Mouse (Mus musculus): ENCODE measurements around the gene Gm1113. TPM values are rescaled to one million over a fixed set of nuclear protein-coding genes. Genes with fewer than 3 reads are reported as not detected.
A peak's percentile ranks its signal among the peaks of the same experiment; 100 is the strongest.

Gm1113 gene
- total RNA-seq (2021): not detected

- DNase-seq (ENCODE audit: extremely low spot score in 1 of 2, low spot score in 1 of 2): no peak
These were observed at the start of gene Gm1113 for GRCm38 (mm10) chr9:35518169-35518568. Gene Gm1113 (minus strand): TSS chr9:35518269.

DNA sequence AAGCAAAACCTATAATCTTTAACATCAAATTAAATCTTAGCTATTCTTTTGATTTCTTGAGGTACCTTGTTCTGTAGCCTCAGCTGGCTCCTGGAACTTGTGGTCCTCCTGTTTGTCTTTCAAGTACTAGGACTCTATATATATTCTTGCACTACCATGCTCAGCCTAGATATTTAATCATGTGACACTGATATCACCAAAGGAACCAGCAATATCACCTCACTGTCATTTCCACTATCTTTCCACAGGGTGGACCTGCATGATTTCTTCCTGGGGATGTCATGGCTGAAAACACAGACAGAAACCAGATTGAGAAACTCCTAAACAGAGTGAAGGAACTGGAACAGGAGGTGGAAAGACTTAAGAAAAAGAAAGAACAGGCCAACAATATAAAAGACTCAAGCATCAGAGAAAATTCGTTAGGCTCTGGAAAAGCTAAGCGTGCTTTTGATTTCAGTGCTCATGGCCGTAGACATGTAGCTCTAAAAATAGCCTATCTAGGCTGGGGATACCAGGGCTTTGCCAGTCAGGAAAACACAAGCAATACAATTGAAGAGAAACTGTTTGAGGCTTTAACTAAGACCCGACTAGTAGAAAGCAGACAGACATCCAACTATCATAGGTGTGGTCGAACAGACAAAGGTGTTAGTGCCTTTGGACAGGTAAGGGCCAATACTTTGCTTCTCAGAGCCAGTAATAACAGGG, 46.6 kb upstream of the Gm1113 start:
- no peak for DNase-seq (ENCODE audit: extremely low spot score in 1 of 2, low spot score in 1 of 2)

GRCm38 (mm10) chr9:35561583-35561982, 43.5 kb upstream of the Gm1113 start:
- DNase-seq (ENCODE audit: extremely low spot score in 1 of 2, low spot score in 1 of 2): no peak

GRCm38 (mm10) chr9:35561076-35561475, 43.0 kb upstream of the Gm1113 start:
- DNase-seq (ENCODE audit: extremely low spot score in 1 of 2, low spot score in 1 of 2): no peak

DNA sequence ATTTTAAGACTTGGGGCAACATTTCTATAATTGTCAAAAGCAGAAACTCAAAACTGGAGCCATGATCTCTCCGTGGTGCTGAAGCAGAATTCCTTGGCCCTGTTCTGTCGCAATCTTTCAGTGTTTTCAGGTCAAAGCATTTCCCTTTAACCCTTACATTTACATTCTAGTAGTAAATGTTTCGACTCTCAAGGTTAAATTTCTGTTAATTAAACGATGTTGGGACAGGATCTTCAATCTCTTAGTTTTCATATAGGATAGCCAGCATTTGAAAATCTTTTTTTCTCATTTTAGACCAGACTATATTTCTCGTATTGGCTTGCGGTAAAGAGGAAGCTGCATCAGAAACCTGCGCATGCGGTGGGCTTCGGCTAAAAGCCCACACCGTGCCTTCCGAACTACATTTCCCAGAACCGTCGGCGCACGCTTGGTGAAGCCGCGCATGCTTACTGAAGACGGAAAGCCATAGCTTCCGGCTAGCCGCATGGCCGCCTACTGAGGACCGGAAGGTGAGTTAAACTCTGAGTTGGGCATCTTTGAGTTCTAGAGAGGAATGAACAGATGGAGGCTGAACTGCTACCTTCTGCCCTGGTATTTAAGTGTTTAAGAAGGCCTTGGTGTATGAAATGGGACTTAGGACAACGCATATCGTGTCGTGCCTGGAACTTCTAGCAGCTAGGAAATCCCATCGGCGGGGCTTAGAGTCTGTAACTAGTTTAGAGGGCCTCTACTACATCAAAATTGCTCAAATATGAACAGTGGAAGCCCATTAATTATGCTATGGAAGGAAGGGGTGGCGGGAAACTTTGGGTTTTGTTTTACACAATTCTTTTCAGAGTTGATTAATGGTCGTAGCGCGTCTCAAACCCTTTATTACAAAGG, 41.2 kb upstream of the Gm1113 start:
- peak; percentile 67 to 68 for DNase-seq (ENCODE audit: extremely low spot score in 1 of 2, low spot score in 1 of 2)

DNA sequence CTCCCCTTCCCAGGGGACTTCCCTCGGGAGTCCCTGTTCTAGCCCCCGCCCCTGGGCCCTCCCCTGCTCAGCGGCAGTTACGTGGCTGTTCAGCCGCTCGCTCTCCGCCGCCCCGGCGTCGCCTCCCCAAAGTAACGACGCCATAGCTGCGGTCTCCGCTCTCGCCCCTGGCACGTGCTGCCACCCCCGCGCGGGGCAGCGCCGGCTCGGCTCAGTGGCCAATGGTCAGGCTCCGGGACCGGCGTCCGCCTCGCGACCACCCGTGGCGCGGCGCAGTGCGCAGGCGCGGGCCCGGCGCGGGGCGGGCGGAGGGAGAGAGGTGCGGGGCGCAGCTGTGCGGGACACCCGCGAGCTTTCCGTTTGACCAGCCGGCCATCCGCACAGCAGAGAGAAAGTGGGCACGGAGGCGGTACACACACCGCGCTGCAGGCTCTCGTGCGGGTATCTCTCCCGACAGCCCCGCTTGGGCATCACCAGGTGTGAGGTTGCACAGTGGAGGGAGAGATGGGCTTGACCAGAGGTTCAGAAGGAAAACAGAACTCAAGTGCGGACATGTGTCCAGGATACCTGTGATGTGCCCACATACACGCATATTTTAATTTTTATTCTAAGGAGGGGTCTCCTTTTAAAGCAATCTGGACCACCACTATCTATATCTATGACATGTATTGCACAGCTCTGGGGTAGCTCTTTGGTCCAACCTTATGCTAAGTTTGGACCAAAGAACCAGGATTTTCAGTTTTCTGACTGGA, 40.4 kb upstream of the Gm1113 start, which contains the start of the genes Ddx25 and Pus3:
TSS of gene Ddx25 (minus strand) at position 272 of the 752 bp plus-strand sequence.
TSS of gene Pus3 (plus strand) at position 339 of the 752 bp plus-strand sequence.
- peak; percentile 55 to 76 for DNase-seq (ENCODE audit: extremely low spot score in 1 of 2, low spot score in 1 of 2)

DNA sequence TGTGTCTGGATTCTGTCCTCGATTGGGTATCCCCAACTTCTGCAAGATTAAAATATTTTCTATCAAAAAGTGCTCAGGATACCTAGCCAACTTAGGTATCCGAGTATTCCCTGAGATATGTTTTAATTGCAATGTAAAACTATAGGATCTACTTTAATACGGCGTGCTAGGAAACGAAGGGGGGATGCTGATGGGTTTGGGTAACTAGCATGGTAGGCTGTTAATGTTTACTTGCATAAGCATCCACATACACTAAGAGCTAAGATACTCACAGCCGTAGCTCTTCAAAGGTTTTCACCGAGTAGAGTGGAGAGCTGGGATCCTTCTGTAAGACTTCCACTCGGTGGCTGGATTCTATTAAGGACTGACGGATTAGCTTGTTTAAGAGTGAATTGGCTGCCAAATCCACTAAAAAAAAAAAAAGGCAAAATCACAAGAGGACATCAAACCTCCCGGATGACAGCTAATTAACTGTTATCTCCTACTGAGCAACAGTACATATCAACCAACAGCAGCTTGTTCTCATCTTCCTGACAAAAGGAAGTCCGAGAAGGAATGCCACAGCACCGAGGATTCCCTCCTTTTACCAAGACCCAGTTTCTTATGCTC, 38.5 kb upstream of the Gm1113 start:
- DNase-seq (ENCODE audit: extremely low spot score in 1 of 2, low spot score in 1 of 2): no peak

GRCm38 (mm10) chr9:35548455-35548854, 30.4 kb upstream of the Gm1113 start:
- no peak for DNase-seq (ENCODE audit: extremely low spot score in 1 of 2, low spot score in 1 of 2)

GRCm38 (mm10) chr9:35546745-35547144, 28.7 kb upstream of the Gm1113 start:
- no peak for DNase-seq (ENCODE audit: extremely low spot score in 1 of 2, low spot score in 1 of 2)

- DNase-seq (ENCODE audit: extremely low spot score in 1 of 2, low spot score in 1 of 2): no peak
These were observed 27.6 kb upstream of the Gm1113 start for GRCm38 (mm10) chr9:35545704-35546103.

DNA sequence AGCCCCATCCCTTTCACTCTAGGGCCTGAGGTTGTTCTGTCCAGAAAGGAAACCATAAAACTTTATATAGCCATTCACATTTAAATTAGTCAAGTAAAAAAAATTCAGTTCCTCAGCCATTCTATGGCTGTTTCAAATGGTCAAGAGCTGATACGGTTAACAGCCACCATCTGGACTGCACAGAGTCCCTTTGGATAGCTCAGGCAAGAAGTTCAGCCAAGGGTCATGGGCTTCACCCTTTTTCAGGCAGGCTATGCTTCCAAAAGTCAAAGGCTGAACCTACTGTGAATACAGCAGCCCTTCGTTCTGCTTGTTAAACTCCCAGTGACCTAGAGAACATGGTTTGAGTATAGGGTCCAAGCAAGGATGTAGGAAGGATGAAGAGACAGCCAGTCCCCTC, 26.6 kb upstream of the Gm1113 start:
- no peak for DNase-seq (ENCODE audit: extremely low spot score in 1 of 2, low spot score in 1 of 2)

DNA sequence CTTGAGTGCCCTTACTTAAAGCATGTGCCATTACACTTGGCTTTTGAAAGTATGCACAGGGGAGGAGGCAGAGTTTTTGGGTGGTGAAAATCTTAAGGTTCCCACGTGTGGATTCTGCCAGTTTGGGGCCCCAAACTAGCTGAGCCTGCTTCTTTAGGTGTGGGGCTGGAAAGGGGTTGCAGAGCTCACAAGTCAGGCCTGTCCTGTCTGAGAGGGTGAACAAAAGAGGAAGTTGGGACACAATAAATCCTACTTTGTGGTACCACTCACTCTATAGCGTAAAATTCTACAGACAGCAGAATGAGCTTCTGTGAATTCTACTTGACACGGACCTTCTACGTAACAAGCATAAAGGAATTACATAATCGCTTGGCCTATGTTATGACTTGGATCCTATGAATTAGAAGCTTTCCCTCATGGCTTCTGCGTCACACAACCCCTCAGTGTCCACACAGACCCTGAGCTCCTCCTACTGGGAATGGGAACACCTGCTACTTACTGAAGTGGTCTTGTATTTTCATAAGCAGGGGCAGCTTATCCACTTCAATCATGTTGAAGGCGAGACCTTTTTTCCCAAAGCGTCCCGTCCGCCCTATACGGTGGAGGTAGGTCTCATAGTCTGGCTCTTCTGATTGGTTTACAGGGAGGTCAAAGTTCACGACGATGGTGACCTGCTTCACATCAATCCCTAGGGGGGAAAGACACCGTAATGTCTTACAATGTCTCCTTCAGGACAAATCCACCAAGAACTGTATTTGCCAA, 25.2 kb upstream of the Gm1113 start:
- no peak for DNase-seq (ENCODE audit: extremely low spot score in 1 of 2, low spot score in 1 of 2)

- DNase-seq (ENCODE audit: extremely low spot score in 1 of 2, low spot score in 1 of 2): no peak
These were observed 23.9 kb upstream of the Gm1113 start for GRCm38 (mm10) chr9:35541941-35542340.

DNA sequence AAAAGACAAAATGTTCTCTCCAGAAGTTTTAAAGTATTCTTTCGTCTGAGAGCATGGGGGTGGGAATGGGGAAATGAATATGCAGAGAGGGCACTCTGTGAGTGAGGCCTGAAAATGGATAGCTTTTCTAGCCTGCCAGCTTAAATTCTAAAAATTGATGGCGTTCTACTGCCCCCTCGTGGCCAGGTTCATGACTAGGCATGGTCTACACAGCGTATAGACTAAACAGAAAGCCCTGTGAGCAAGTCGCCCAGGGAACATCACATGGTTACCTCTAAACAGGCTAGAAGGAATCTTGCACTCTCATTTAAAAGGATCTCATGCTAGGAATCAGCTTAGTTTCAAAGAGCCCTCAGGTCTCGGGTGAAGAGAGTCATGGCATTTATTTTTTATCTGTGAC, 23.4 kb upstream of the Gm1113 start:
- DNase-seq (ENCODE audit: extremely low spot score in 1 of 2, low spot score in 1 of 2): peak; percentile 73 to 95

DNA sequence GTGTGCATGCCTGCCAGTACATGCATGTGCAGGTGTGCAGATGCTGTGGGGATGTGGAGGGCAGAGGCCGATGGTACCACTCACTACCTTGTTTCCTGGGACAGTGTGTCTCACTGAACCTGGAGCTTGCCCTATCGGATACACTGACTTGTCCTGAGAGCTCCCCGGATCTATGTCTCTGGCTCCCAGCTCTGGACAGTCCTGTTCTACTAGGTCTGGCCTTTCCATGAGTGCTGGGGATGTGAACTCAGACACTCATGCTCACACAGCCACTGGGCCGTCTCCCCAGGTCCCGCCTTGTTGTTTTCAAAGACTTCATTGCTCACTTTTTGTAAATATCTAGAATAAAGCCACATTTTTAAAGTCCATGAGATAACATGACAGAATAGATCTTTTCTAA, 23.0 kb upstream of the Gm1113 start:
- no peak for DNase-seq (ENCODE audit: extremely low spot score in 1 of 2, low spot score in 1 of 2)

GRCm38 (mm10) chr9:35539001-35539750, 21.1 kb upstream of the Gm1113 start:
- no peak for DNase-seq (ENCODE audit: extremely low spot score in 1 of 2, low spot score in 1 of 2)

- DNase-seq (ENCODE audit: extremely low spot score in 1 of 2, low spot score in 1 of 2): no peak
These were observed 17.8 kb upstream of the Gm1113 start for GRCm38 (mm10) chr9:35535876-35536275.

- peak in 1 of 2 experiments; percentile 62 for DNase-seq (ENCODE audit: extremely low spot score in 1 of 2, low spot score in 1 of 2)
These were observed 17.0 kb upstream of the Gm1113 start for GRCm38 (mm10) chr9:35535110-35535509.

GRCm38 (mm10) chr9:35533266-35533665, 15.2 kb upstream of the Gm1113 start:
- DNase-seq (ENCODE audit: extremely low spot score in 1 of 2, low spot score in 1 of 2): no peak

All from layer of hippocampus, postnatal 25 days (tissue).